Mouse (Mus musculus) embryo, embryonic 11 days (tissue): ENCODE measurements around the gene Cat.
A peak's percentile ranks its signal among the peaks of the same experiment; 100 is the strongest.

Experiments used
- DNase-seq: peaks from one replicate; pipeline ENCODE4 v3.0.0-alpha.2; 2015

The Cat gene

DNA sequence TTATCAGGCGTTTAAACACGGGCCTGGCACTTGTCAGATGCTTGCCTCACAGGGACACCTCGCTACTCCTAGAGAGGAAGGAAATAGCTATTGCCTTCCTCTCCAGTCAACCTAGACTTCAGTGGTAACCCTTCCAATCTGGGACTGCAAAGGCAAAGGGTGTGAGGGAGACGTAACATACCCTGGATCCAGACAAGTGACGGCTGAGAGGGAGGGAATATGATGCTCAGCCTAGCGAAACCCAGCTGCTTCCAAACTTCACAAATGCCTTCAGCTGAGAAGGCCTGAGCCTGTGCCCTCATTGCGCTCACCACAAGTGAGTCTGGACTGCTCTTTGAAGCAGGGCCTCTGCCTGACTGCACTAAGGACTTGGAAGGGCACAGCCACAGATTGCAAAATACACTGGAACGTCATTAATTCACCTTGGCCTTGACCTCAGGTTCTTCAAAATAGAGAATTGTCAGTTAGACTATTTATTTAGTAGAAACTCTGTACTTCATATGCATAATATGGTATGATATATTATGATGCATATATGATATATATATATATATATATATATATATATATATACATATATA, 52.2 kb downstream of the Cat start:
- DNase-seq, result no peak

- DNase-seq, result no peak
These were observed 54.2 kb downstream of the Cat start for GRCm38 (mm10) chr2:103430712-103431111.

DNA sequence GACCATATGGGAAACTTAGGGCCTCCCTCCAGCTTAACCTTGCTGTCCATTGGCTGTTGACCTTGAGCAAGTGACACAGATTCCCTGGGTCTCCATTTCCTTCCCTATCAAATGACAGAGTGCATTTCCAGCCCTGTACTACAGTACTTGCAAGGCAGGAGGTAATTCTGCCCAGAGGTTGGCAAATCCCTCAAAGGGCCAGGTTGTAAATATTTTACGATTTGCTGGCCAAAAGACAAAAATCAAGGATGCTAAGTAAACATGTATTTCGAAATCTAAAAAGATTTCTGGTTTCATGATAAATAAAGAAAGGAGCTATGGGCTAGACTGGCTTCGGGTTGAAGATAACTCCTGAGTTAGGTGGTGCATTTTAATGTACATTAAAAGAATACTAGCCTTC, 56.6 kb downstream of the Cat start:
- DNase-seq, result no peak

DNA sequence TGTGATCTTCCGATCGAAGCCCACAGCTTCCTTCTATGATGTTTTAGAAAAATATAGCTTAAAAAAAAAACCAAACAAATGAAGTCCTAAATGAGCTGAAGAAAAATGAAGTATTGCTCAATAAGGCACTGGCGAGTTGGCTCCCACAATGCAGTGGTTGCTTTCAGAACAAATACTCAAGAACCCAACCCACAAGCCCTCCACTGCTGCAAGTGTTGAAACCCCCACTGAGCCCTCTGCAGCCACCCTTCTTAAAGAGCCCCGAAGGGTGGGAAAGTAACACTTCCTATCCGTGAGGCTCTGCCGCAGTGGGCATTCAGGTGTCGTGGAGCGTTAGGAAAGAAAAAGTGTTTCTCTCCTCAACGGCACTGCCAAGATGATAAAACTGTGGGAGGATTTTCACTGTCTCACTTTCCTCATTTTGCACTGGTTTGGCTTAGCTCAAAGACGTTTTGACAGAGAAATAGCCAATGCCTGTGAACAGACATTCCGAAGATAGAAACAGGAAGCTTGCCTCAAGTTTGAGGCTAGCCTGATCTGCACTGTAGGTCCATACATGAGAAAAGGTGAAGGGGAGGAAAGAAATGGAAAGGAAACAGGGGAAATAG, 59.4 kb downstream of the Cat start:
- no peak for DNase-seq

GRCm38 (mm10) chr2:103424349-103425026, 60.5 kb downstream of the Cat start:
- peak; percentile 74 for DNase-seq

- no peak for DNase-seq
These were observed 61.1 kb downstream of the Cat start for GRCm38 (mm10) chr2:103423884-103424283.

- DNase-seq, result peak; percentile 7
These were observed 64.1 kb downstream of the Cat start for GRCm38 (mm10) chr2:103420650-103421507.

- no peak for DNase-seq
These were observed 69.2 kb downstream of the Cat start for GRCm38 (mm10) chr2:103415774-103416173.

DNA sequence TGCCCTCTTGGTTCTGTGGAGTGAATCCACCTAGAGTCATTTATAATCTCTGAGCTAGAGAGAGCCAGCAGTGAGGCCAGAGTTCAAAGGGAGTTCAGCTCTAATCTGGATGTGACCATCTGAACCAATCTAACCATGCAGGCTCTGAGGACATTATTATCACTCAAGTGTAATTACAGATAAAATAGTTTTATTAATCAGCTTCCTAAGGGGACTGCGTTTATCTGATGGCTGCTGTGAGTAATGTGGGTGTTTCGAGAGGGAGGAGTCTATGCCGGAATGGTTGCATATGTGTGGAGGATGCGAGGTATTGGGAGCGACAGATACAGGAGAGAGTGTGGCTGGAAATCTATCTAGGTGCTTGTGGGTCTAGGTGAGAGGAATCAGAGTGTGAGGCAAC, 71.6 kb downstream of the Cat start:
- DNase-seq, result no peak

DNA sequence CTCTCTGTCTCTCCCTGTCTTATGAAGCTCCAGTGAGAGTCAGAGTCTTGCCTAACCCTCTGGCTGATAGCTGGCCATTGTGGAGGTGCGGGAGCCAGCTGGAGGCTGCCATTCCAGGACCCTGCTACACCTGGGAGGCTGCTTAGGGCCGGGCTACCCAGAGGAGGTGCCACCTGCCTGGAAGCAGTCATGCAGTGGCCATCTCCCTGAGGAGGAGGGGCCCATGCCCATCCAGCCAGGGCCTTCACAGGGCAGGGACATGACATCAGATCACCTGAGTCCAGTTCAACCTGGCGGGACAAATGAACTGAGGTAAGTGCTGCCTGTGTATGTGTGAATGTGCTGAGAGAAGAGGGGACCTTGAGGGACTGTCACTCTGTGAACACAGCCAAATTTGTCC, 73.1 kb downstream of the Cat start:
- no peak for DNase-seq

- DNase-seq, result no peak
These were observed 73.6 kb downstream of the Cat start, which contains the start of gene Elf5 for GRCm38 (mm10) chr2:103411348-103411747. TSS of gene Elf5 (plus strand) at chr2:103411688.

DNA sequence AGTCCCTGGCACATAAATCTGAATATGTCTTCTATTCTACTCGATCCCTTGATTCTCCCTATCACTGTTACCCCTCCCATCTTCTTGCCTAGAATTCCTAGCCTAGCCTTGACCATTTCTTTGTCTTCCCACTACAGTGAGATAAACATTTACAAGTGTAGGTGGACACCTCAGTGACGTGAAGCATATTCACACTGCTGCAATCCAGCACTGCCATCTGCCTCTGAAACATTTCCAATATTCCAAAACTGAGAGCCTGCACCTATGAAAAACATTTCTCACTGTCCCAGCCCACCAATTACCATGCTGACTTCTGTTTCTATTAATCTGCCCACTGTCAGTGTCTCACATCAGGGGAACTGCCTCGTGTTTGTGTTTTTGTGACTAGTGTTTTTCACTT, 78.7 kb downstream of the Cat start:
- no peak for DNase-seq
